Mouse (Mus musculus) CD4-positive, CD25-positive, alpha-beta regulatory T cell (primary cell): ENCODE measurements around the gene Mosmo. TPM values are rescaled to one million over a fixed set of nuclear protein-coding genes. Genes with fewer than 3 reads are reported as not detected.

Source experiments
- polyA plus RNA-seq: library from polyadenylated mRNA; unstranded; fragments of 100-300 nt; shearing (Covaris generic); gene quantifications from one replicate; pipeline ENCODE4 v1.2.1, GENCODE M21; 2017

The Mosmo gene
- polyA plus RNA-seq = 10.1 TPM

GRCm38 (mm10) chr7:120677001-120677643, at the start of gene Mosmo:
Gene Mosmo (plus strand): TSS chr7:120677618.

GRCm38 (mm10) chr7:120634711-120635361, 42.6 kb upstream of the Mosmo start, which contains the start of gene Uqcrc2:
Gene Uqcrc2 (plus strand): TSS chr7:120635176.

GRCm38 (mm10) chr7:120670153-120670875, 7.1 kb upstream of the Mosmo start, which contains the start of gene Pdzd9:
Gene Pdzd9 (minus strand): TSS chr7:120670343.

GRCm38 (mm10) chr7:120739018-120739417, 61.6 kb downstream of the Mosmo start, which contains the start of gene Vwa3a:
Gene Vwa3a (plus strand): TSS chr7:120739318.

Other genes with a start within 250 kb of the Mosmo start
- 168 TPM for gene Uqcrc2, start 42.4 kb upstream of the Mosmo start, polyA plus RNA-seq
- 0.18 TPM for gene Pdzd9, start 7.3 kb upstream of the Mosmo start, polyA plus RNA-seq
- gene Vwa3a, start 61.7 kb downstream of the Mosmo start, polyA plus RNA-seq = 0.22 TPM
- not detected for gene Gm5737, start 134.7 kb downstream of the Mosmo start, polyA plus RNA-seq
- gene Eef2k, start 165.2 kb downstream of the Mosmo start, polyA plus RNA-seq = 12.2 TPM
- 37.9 TPM for gene Polr3e, start 240.1 kb downstream of the Mosmo start, polyA plus RNA-seq